Mouse (Mus musculus): ENCODE results near the gene Prkca.
"Not testable (repeated sequence)": the region's sequence is repeated elsewhere in the genome, so short reads cannot be mapped to it uniquely, and the experiment has no call there.

The Prkca gene

DNA sequence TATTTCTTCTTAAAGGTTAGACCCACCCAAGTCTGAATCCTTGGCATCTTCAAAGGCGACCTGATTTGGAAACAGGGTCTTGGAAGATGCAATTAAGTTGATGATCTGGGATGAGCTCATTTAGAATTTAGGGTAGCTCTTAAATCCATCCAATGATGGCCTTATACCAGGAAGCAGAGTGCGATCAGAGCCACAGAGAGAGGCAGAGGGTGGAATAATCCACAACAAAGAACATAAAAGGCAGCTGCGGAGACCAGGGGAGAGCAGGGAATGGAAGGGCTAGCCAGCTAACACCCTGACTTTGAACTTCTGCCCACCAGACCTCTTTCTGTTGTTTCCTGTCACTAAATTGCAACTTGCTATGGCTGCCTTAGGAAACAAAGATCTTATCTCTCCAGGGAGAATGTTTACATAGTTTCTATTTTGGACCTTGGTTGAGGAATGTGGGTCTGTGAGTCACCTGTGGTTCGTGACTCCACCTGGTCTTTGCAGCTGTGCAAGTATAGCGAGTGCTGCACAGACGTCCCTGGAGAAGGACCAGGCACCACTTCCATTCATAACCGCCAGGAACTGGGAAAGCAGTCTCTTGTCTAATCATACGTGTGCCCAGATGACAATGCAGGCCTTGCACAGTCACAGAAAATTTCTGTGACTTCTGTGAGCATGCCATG is 242.3 kb downstream of the Prkca start:
- no peak for DNase-seq

DNA sequence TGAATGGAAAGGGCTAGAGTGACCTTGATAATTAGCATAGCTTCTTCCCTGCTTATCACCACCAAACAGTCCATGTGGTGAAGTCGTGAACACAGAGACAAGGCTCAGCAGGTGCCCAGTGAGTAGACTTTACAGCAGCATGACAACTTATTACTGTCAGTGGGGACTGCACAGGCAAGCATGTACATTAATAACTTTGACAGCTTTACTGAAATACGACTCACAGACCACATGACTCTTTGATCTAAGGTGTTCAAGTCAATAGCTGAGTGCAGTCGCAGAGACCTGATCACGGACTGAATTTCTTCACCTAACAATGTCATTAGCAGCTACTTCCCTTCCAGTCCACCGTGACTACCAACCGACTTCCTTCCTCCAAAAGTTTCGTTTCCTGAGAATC is 245.4 kb downstream of the Prkca start:
- no peak for DNase-seq

DNA sequence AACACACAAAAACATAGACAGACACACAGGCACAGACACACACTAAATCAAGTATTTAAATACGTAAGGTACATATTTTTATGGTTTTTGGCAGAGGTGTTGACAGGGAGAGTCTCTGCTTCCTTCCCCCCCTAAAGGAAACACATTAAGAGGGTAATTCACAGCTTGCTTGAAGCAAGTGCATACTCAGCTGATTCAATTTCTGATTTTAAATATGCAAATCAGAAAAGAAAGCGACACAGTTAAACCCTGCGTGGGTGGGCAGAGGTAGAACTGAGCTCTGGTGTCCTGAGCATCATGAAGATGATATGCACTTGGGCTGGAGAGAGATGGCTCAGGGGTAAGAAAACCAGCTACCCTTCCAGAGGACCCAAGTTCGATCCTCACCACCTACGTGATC is 248.9 kb downstream of the Prkca start:
- no peak for DNase-seq

DNA sequence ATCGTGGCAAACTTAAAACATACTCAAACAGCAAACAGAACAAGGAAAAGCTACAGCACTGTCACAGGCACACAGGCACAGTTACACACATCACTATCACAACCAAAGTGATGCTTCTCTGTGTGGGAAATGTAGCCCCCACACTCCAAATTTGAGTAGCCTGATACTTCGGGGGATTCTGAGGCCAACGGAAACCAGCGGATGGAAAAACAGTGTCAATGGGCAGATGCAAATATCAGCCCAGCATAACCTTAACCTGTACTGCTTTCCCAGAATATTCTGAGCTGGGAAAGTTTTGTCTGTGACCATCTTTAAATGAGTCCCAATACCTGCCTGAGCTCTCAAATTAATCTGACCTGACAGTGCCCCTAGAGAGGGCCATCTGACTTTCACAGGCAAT is 250.5 kb downstream of the Prkca start:
- no peak for DNase-seq

DNA sequence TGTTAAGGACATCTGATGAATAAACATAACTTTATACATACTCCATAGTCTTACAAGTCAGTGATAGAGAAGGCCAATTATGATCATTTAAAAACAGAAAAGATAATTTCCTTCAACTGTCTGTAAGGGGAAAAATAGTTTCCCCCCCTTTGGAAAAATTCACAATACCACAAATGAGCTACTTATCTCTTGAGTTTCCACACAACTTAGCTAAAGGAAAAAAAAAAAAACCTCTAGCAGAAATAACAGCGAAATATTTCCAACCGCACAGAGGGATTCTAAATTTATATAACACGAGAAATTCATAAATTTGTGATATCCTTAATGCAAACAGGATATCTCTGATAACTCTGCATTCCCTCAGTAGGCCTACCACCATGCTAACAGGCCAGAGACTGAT is 252.5 kb downstream of the Prkca start:
- DNase-seq = no peak

DNA sequence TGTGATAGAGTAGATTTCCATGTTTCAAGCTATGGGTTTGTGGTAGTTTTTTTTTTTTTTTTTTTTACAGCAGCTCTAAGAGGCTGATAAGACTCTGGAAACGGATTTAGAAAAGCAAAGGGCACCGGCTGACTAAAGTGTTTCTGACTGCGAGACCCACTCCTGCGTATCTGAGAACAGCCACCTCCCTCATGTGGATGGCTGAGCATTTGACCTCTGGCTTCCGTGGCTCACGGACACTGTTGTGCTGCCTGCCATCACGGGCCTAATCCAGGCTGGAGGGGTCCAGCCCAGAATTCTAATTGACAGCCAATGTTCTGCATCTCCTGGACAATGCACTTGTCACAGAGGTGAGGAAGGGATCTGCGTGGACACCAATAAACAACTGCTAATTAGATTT is 253.0 kb downstream of the Prkca start:
- DNase-seq = no peak

DNA sequence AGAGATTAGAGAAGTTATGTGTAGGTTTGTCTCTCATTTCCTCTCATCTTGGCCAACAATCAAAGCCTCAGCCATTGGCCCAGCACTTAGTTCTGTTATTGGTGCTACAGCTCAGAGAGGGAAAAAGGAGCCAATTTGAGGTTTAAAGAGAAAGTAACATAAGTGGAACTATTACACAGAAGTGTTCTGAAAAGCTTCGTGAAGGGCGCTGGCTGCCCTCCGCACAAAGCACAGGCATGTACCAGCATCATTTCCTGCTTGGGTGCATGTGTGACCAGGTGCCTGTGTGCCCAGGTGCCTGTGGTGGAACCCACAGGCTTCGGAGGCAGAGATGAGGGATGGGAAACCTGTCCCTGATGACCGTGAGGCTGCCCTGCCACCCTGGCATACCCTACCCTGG is 255.7 kb downstream of the Prkca start:
- DNase-seq = no peak

DNA sequence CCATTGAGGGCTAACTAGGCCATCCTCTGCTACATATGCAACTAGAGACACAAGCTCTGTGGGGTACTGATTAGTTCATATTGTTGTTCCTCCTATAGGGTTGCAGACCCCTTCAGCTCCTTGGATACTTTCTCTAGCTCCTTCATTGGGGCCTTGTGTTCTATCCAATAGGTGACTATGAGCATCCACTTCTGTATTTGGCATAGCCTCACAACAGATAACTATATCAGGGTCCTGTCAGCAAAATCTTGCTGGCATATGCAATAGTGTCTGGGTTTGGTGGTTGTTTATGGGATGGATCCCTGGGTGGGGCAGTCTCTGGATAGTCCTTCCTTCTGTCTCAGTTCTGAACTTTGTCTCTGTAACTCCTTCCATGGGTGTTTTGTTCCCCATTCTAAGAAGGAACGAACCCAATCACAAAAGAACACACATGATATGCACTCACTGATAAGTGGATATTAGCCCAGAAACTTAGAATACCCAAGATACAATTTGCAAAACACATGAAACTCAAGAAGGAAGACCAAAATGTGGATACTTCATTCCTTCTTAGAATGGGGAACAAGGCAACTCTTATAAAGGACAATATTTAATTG is 256.5 kb downstream of the Prkca start:
- DNase-seq = not testable (repeated sequence)

DNA sequence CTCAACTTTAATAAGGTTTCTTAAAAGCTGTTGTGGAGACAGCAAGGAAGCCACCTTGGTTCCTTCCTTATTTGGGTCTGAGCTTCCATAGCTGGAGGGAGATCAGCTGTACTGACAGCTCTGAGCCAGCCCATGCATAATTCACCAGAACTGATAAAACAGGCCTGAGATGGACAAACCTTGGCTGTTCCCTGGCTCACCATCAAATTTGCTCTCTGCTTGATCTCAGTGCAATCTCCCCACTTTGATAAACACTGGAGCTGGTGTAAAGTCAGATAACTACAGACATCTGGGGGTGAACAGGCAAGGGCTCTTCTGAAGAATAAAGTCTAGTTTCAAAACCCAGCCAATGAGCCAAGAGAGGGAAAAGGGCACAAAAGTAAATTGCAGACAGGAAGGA is 261.1 kb downstream of the Prkca start:
- no peak for DNase-seq

DNA sequence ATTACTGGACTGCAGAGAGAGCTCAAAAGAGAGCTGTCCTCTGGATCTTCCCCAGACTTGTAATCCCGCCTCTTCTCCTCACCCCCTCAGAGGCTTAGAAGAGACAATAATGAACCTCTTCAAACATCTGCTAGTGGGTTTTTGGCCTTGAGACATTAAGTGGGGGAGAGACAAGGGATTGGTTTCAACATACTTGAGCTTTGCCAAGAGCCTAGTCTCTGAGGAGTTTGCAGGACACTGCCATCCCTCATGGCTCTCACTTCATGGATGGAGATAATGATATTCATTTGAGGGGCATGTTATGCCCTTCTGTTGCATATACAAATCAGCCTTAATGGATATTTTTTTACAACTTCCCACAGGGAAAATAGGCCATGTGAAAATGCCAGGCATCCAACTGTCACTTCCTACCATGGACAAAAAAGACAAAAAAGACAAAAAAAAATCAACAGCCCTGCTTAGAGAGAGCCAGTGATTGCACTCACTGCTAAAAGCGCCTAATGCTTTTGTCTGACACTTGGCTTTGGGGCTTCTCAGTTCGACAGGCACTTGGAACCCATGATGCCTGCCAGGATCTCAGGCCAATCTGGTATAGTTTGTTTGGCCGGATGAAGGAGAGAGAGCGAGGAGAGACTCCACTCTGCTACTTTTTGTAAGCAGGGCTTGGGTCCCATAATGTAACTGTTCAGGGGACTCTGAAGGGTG is 263.6 kb downstream of the Prkca start:
- no peak for DNase-seq

DNA sequence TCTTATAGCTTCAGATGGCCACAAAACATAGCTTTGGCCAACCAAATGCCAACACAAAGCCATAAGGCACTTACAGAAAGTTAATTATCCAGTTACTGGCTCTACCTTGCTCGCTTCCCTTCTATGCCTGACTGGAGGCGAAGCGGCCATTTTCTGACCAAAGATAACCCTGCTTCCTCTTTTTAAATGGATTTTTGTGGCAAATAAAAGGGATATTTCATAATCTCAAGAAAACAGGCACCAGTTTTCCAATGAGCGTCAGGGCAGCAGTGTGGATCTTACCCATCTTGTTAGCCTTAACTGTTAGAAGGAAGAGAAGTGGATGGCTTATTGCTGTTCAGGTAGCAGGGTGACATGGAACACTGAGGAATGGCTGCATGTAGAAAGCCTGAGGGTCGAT is 264.3 kb downstream of the Prkca start:
- DNase-seq = no peak

DNA sequence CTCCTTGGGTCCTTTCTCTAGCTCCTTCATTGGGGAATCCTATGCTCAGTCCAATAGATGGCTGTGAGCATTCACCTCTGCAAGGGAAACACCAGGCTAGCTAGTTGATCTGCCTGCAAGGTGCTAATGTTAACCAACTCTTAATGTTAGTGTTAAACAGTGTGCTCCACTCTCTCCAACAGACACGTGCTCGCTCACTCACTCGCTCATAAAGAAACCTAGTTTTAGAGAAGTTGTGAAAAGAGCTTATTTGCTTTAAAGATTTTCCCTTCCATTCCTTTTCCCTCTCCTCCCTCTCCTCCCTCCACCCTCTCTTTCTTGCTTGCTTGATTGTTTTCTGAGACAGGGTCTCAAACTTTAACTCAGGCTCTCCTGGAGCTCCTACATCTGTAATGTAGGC is 266.2 kb downstream of the Prkca start:
- DNase-seq = no peak

DNA sequence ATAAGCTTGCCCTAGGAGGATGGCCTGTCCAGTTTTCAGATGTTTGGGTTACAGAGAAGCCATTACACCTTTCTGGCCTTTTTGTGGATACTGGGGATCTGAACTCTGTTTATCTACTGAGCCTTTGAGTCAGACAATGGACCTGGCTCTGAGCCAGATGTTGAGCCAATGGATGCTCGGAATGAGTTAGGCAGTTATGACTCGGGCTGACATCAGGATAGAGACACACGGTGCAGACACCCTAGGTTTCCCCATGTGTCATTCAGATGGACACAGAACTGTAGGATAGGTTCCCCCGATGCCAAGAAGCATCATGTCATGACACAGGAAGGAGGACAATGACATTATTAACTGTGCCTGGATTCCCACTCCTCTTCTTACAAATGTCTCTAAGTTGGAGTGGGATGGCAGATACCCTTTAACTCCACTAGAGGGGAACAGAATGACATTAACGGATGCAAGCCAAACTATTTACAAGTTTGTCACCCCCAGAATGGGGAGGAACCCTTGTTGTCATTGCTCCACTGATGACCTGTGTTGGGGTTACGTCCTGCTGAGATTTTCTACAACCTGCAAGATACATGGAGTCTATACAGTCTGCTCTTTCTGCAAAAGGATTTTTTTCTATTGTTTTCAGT is 271.0 kb downstream of the Prkca start:
- DNase-seq = no peak

DNA sequence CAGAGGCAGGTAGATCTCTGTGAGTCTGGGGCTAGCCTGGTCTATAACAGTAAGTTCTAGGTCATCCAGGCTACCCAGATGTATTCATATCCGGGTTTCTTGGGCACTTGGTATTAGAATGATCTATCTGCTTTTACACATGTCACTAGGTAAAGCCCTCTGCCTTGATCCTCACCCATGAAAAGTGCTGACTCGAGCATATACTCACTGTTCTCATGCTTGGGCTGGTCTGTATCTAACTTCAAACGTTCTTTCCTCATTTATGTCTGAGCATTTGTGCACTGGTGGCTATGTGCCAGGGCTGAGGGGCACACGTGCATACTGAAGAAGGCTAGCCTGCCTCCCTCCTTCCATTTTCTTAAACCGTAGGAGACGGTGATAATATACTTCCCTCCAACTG is 272.5 kb downstream of the Prkca start:
- DNase-seq = no peak

DNA sequence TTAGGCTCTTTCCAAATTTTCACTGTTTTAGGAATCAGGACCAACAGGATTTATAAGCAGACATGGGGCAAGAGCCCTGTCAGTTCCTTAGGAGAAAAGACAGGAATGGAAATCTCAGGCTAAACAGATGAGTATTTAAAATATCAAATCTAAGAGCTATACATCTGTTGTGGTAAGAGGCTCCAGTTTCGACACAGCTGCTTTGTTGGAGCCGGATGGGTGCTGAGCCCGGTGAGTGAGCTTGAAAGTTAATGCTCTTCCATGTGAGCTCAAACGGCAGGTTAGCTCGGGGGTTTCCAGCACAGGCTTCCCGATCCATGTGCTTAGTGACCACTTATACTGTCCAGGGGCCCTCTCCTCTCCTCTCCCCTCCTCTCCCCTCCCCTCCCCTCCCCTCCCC is 273.7 kb downstream of the Prkca start:
- DNase-seq = no peak

DNA sequence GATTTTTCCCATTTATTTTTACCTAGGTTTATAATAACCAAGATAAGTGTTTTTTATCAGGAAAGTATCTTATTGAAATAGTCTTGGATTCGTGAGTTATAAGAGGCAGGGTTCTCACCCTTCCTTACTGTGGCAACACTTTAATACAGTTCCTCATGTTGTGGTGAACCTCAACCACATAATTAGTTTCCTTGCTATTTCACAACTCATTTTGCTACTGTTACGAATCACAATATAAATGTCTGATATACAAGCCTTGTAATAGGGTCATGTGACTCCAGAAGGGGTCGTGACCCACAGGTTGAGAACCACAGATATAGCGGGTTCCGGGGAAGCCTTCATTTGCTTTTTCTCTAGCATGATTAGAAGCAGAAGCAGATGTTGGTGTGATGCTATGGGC is 275.3 kb downstream of the Prkca start:
- no peak for DNase-seq

DNA sequence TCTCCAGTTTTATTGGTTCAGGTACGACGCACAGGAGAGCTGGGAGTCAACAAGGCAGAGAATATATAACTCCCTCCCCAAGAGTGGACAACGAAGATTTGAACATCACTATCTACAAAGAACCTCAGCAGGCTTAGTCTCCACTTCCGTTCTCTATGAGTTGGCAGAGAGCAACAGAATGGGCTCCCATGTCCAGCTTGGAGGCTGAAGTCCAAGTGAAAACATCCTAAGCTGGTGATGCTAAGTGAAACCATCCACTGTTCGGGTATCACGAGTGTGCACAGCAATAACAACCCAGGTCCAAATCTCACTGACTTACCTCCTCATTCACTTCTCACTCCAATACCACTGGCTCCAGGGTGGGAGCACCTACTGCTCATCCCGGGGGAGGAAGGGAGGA is 276.6 kb downstream of the Prkca start:
- no peak for DNase-seq

DNA sequence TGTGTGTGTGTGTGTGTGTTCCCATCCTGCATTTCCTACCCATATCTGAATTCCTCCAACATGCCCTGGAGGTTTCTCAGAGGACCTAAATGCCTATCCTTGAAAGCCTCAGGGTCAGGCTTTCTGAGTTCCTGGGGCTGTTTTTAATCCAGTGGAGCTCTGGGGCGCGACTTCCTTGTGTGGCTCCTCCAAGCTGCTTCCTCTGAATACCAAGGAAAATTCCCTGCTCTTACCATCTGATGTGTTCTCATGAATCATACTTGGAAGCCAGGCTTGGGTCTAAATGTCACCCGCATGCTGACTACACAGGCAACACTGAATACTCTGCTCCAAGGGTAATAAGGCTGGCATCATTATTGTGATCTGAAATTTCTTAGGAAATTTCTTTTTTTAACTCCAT is 279.3 kb downstream of the Prkca start:
- DNase-seq = no peak

DNA sequence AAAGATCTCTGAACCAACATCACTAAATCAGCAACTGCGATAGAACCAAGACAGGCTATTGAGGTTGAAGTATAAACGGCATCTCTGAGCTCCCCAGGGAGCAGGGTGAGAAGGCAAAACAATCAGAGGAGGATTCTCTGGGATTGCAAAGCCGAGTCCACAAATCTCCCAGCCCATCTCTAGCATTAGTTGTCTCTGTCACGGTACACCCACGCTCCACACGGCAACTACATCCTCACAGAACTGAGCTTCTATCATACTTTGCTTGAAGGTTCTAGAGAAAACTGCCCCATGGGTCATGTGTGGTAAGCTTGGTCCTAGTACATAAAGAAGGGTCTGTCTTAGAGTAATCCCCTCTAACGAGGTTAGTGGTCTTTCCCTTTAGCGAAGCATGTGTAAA is 280.6 kb downstream of the Prkca start:
- no peak for DNase-seq

DNA sequence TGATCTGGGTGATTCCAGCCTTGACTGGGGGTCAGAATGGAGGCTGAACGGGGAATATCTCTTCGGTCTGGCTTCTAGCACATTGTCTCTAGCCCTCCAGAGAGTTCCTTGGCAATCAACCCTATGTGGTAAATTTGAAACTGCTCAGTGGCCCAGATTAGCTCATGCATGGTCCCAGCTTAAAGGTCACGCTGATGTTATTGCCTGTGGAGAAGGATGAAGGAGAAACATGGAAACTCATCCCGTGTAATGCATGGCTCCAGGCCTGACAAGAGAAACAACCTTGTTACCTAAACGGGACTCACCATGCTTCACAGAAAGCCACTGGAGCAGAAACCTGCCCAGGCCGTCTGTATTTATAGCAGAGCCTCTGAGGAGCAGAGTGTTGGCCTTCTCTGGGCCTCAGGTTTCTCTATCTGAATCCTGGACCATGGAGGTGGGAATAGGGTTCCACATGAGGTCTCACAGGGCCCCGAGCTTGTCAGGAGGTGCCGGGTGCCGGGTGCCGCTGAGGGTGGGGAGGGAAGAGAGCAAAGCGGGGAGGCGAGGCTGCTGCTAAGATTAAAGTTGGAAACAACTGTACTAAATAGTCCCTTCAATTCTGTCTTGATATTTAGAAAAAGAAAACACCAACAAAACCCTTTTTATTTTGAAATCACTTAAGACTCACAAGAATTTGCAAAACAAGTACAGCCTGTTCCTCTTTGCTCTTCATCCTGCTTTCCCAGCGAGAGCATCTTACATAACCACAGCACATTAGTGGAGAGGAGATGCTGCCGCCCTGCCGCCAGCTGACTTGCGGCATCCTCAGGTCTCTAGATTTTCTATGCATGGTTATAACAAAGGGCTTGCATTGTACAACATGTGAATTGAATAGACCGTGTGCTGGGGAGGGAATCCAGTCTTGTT is 281.9 kb downstream of the Prkca start:
- DNase-seq = peak; percentile 15

DNA sequence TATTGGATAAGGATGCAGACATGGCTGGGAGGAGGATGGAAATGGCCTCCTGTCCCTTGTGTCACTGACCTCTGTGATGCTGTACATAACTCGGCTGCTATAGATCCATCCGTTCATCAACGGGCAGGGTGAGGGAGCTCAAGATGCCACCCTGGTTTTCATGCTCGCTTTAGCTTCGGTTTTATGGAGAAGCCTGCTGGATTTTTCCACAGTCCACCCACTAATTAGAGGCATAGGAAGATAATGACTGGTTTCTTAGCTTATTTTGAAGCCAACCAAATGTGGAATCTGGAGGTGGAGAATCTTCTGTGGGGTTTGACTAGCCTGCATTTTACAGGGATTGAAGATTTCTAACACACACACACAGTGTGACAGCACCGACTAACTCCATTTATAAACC is 286.6 kb downstream of the Prkca start:
- no peak for DNase-seq

DNA sequence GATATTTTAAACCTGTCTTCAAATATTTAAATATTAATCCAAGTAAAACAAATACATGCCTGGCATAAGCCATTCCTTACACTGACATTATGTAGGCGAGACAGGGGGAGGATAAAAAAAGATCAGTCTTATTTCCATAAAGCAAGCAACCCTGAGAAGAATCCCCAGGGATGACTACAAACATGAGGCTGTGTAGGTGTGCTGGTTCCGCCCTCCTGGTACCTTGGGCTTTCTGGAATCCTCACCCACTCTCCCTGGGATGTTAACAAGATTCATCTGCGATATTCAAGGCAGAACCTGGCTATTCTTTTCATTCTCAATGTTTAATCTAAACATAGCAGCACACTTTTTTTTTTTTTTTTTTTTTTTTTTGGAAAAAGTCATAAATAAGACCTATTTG is 289.1 kb downstream of the Prkca start:
- DNase-seq = no peak

DNA sequence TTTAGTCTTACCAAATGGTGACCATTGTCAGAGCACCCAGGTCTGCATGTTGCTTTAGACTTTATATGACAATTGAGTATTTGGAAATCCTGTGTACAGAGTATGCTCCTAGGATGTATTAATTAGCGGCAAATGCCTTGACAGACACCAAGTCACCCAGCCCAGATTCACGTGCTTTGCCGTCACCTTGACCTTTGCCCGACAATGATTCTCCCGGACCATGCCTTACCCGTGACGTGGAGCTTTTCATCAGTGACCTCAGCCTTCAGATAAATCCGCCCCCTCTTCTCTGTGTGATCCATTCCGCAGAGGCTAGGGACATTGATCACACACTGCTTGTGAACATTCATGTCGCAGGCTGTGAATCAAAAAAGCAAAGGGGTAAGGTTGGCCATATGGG is 290.0 kb downstream of the Prkca start:
- DNase-seq = no peak

All from kidney, adult 9 months (tissue).